Mouse (Mus musculus) urinary bladder, postnatal 10 days (tissue): Measurements from ENCODE around the gene Scgb1b12.
"Not testable (repeated sequence)": the region's sequence is repeated elsewhere in the genome, so short reads cannot be mapped to it uniquely, and the experiment has no call there.

Experiments used
- DNase-seq: peaks from one replicate; pipeline ENCODE4 v3.0.0; 2022; ENCODE audit warnings: low spot score

Scgb1b12 gene

GRCm38 (mm10) chr7:32333882-32334281 lies at the start of gene Scgb1b12:
Gene Scgb1b12 (plus strand): TSS chr7:32334182.
- DNase-seq, result not testable (repeated sequence)

- DNase-seq, result not testable (repeated sequence)
Observed at GRCm38 (mm10) chr7:32327145-32327544, 6.8 kb upstream of the Scgb1b12 start, which contains the start of gene Scgb2b12. Gene Scgb2b12 (minus strand): TSS chr7:32327245.
